Mouse (Mus musculus) telencephalon, adult 2 months (tissue): Measurements from ENCODE around the gene Acsbg1.
A peak's percentile ranks its signal among the peaks of the same experiment; 100 is the strongest.

ENCODE experiments used
- DNase-seq: peaks from one replicate; pipeline ENCODE4 v3.0.0-alpha.2; 2011; ENCODE audit warnings: low read depth, low spot score

Acsbg1 gene

DNA sequence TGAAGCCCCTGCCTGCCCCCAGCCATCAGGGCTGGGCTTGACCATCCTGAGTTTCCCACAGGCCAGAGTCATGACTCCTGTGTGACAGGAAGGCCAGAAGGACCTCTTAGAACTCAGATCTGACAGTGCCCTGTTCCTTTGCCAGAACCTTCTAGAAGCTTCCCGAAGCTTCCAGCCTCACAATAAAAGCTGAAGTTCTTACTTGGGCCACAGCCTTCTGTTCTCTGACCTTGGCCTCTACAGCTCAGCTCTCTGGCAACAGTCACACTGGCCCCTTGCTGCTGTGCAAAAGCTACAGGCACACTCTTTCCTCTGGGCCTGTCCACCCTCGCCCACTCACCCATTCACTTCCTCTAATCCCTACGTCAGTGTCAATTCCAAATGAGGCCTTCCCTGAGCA, 10.3 kb upstream of the Acsbg1 start:
- DNase-seq, result no peak

DNA sequence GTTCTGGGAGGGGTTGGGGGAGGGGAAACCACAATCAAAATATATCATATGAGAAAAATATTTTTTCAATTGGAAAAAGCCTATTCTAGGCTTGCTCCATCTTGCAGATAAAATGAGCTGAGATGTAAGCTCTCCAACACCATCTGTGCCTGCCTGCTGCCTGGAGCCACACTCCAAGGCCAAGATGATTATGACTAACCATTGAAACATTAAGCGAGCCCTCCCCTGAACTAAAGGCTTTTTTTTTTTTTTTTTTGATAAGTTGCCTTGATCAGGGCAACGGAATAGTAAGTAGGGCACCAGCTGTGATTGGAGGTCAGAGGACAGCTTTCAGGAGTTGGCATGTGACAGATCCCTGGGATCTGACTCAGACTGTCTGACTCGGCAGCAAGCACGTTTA, 6.8 kb upstream of the Acsbg1 start:
- DNase-seq, result peak; percentile 64

DNA sequence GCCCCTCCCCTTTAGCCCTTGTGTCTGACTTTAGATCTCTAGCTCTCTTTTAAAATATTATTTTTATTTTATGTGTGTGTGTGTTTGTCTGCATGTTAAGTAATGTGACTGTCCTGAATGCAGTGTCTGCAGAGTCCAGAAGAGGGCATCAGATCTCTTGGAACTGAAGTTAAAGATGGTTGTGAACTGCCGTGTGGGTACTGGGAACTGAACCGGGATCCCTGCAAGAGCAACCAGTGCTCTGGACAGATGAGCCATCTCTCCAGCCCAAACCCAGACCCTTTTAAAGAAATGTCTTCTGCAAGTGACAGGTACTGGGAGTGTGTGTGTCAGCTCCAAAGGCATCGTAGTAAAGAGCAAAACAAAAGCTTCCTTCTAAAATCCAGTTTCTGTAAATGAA, 4.4 kb upstream of the Acsbg1 start:
- DNase-seq, result no peak

DNA sequence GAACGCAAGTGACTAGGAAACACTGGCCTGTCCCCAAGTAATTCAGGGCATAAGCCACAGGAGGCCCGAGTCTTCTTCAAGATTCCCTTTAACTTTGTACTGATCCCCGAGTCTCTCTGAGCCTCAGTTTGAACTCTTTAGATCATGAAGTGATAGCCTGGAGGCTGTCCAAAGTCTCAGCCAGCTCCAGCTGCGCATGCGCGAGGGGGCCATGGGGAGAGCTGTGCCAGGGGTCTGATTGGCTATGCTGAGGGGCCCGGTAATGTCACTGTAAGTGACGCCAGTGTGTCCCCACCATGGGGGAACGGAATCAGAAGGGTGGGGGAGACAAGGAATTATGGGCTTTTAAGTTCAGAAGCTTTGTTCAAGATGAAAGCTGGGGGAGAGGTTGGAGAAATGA, 2.7 kb upstream of the Acsbg1 start:
- DNase-seq, result no peak

DNA sequence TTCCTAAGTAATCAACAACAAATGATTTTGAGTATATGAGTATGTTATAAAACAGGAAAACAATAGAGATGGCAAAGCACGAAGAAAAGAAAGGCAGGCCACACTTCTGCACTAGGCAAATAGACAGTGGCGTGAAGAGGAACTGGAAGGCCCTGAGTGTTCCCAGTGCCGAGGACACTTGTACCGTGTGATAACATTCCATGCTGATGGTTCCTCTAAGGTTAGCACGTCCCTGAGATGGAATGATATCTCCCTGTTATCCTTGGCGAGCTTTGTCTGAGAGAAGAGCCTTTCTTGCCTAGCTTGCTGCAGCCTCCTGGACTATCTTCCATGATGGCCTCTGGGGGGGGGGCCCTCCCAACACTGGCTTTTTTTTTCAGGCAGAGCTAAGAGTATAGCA, 2.9 kb downstream of the Acsbg1 start:
- no peak for DNase-seq

DNA sequence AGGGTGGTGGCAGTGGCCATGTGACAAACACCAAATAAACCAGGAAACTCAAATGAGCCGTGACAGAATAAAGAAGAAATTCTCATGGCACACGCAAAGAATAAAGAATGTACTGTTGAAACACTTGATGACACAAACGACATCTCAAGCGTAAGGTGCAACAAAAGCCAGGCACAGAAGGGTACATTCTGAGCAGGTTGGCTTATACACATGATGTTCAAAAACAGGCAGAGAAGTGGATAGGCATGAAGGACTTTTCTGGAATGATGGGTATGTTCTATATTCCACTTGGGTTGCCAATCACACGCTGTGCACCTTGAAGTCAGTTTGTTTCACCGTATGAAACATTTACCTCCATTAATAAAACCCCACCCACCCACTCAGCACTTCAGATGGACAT, 5.3 kb downstream of the Acsbg1 start:
- no peak for DNase-seq

DNA sequence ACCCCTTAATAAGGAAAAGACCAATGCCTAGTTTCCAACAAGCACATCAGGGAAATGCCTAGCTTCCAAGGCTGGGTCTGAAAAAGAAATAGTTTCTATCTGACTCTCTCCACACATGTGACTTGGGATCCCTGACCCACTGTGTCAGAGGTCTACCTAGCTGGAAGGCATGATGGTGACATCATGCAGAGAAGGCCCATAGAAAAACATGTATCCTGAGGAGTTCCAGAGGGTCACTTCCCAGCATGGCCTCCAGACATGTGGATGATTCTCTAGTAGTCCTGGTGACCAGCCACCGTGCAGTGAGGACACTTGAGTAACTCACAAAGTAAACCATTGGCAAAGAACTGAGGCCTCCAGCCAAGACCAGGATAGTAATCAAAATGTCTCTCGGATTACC, 5.8 kb downstream of the Acsbg1 start:
- DNase-seq, result no peak

DNA sequence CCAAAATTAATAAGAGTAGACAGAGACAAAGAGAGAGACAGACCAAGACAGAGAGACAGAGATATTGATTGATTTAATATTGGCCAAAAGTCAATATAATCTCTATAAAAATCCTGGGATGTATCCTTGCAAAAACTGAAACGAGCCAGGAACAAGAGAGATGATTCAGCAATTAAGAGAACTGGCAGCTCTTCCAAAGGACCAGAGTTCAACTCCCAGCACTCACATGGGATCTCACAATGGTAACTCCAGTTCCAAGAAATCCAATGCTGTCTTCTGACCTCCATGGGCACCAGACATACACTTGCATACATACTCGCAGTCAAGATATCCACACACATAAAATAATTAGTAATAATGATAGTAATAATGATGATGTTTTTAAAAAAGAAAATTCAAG, 8.9 kb downstream of the Acsbg1 start:
- no peak for DNase-seq

DNA sequence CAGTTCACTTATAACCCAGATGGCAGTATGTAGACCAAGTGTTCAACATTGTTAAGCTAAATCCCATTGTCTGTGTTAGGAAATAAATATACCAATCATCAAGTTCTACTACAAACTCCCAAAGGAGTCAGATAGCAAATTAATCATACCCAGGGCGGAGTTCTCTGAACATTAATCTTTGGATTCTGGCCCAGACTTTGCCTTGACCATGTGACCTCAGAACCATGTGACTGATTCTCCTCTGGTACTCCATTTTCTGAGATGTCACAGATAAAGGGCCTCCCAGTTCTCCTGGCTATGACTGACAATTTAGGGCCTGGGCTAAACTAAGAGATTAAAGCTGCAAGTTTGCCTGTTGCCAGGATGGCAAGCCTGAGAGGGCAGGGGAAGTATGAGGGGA, 12.3 kb downstream of the Acsbg1 start:
- no peak for DNase-seq

DNA sequence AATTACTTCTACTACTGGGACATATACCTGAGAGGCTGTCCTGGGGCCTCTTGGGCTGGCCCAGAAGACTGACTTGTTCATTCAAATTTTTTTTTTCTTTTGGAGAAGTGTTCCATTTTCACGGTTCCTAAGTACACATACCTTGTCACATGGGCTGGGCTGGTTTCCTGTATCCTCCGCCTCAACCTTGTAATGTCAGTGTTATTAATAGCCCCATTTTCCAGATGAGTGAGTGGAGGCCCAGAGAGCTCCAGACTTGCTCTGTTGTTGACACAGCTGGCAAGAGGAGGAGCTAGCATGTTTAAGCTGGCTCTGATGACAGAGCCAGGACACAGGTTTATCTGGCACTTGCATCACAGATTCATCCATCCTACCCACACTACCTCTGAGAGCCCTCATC, 14.2 kb downstream of the Acsbg1 start:
- DNase-seq, result no peak

DNA sequence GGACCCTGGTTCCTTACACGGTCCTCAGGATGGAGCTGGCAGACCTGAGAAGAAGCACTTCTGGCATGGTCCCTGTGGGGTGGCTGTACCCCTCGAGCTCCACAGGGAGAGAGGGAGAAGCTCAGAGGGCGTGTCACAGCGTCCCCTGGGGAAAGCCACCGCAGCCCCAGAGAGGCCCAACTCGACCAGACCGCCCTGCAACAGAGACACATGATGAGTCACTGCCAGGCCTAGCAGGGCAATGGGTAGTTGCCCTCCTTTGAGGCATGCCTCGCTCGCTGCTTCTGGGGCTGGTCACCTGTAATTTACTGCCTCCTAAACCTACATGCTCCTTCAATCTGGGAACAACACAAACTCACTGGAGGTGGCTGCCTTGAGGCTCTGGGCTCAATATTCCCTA, 15.4 kb downstream of the Acsbg1 start:
- DNase-seq, result no peak

DNA sequence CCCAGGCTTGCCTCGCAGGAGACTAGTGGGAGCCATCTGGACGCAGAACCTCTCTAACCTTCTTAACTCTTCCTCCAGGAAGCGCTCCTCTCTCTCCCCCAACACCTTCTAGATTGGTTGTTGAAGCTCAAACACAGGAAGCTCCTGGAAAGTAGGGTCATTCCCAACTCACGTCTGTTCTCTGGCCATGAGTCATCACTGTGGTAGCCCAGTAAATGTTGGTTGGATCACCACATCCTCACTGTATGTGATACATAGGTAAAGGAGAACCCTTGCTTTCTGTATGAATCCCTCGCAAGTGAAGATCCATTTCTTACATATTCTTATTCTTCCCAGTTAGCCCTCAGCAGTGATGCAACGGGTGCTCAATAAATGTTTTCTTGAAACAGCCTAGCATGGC, 16.1 kb downstream of the Acsbg1 start:
- DNase-seq, result no peak

DNA sequence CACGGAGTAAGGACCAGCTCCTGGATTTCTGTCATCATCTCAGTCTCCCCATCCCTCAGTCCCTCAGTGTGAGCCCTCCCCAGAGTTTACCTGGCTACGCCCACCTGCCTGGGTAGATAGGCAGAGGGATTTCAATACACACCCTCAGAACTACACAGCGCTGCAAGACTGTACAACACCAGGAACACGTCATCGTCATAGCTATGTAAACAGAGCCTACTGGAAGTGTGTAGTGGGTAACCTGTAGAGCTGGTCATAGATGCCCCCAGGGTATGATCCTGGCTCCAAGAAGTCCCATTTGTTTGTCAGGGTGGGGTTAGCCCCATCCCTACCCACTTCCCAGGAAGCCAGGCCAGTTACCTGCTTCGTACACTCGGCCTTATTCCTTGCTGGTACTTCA, 18.5 kb downstream of the Acsbg1 start:
- DNase-seq, result no peak

DNA sequence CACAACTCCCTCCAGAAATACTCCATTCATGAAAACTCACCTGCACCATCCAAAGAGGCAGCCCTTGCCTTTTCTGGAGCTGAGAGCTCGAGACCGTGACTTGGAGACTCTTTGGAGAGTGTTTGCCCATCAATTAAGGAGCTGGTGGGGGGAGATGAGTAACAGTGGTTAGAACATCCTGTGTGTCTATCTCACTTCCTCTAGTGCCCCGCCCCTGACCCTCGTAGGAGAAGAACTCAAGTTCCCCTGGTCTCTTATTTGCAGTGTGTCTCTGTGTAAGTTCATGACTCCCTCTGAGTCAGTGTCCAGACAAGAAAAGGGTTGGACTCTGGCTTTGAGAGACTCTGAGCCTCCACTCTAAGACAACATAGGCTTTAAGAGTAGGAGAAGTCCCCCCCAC, 19.1 kb downstream of the Acsbg1 start:
- DNase-seq, result no peak

DNA sequence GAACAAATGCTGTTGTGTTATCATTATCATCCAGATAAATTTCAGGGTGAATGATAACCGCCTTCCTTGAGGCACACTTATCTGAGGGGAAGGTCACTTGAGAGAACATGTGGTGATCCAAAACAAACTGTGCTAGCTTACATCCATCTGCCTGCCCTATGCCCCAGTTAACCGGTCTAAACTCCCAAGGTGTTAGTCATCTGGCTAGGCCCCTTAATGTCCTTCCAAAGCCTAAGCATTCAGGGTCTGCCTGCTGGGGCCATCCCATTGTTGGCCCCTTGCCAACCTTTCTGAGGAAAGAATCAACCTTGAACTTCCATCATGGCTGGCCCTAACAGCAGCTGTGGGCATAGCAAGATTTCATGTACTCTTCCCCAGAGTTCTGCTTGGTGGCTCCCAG, 19.5 kb downstream of the Acsbg1 start:
- no peak for DNase-seq

DNA sequence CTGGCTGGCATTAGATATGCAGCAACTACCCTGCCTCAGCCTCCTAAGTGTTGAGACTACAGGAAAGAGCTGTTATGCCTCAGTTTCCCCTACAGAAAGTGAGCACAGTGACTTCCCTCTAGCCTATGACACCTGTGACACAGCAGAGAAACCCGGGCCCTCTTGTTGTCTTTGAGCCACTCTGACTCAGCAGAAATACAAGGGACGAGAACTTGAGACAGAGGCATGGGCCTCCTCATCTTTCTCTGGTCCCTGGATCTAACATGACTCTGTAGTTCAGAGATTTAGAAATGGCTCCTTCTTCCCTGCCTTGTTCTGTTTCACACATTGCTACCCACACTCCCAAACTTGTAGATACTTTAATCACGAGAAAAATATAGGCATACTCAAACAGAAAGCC, 20.1 kb downstream of the Acsbg1 start:
- no peak for DNase-seq

DNA sequence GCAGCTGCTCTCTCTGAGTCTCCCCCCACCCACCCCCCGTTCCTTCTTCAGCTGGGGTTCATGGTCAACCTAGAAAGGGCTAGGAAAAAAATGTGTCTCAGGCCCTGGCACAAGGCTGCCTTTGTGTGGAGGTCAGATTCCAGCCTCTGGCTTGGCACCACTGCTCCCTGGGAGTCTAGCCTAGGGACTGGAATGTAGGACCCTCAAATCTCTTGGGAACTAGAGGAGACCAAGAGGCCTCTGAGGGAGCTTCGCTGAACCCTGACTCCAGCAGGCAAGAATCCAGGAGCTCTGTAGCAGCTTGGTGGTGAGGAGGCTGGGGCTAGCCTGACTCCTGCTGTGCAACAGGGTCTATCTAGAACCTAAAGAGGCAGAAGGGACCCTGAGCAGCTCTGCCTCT, 22.5 kb downstream of the Acsbg1 start:
- DNase-seq, result no peak

DNA sequence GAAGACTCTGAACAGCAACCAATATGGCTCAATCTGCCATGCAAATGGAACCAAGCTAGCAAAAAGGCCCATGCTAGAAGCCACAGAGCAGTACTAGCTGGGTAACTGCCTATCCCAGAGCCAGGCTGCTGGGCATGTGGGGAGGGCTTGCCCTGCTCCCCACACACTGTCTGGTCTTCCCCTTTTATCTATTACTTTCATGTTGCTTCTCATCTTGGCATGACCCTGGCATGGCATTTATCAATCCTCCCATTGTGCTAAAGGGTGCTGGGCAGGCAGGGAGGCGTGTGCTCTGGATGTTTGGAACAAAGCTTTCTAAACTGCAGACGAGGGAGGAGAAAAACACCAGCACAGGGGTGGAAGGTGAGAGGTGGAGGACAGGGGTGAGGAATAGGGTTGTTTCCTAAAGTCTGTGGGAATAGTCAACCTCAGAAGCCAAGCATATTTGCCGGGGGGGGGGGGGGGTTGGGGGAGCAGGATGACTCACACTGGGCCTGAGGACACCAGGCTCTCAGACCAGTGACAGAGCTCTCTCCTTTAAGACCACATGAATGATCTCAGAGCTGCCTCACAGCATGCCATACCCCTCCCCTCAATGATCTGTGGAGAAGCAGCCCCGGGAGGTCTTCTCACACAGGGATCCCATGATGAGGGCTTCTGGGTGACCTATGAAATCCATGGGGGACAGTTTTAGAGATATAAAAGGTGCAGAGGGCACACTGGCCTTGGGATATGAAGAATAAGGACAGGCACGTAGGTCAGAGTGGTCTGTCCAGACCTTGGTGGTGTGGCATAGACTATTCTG, 24.0 kb downstream of the Acsbg1 start:
- no peak for DNase-seq

DNA sequence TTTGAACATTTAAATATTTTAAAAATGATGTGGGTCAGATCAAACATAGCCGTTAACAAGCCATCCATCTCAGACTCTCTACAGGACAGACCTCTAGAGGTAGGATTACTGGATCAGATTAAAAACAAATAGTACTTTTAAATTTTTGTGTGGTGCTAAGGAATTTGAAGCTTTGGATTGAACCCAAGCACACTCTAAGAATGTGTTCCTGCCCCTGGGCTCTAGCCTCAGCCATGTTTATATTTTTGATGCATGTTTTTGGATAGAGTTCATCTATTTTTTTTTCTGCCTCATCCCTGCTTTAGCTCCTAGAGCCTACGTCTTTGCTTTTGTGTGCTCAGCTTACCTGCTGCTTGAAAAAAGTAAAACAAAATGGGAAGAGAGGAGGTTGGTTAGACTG, 28.3 kb downstream of the Acsbg1 start:
- no peak for DNase-seq

DNA sequence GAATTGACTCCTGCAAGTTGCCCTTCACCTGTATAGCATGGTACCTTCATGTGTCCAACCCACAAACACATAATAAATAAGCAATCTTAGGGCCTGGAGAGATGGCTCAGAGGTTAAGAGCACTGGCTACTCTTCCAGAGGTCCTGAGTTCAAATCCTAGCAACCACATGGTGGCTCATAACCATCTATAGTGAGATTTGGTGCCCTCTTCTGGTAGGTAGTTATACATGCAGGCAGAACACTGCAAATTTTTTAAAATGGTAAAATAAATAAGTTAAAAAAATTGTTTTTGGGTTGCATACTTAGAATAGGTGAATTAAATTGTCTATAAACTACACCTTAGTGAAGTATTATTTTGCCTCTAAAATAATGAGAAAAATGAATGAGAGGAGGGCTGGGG, 30.8 kb downstream of the Acsbg1 start:
- no peak for DNase-seq

DNA sequence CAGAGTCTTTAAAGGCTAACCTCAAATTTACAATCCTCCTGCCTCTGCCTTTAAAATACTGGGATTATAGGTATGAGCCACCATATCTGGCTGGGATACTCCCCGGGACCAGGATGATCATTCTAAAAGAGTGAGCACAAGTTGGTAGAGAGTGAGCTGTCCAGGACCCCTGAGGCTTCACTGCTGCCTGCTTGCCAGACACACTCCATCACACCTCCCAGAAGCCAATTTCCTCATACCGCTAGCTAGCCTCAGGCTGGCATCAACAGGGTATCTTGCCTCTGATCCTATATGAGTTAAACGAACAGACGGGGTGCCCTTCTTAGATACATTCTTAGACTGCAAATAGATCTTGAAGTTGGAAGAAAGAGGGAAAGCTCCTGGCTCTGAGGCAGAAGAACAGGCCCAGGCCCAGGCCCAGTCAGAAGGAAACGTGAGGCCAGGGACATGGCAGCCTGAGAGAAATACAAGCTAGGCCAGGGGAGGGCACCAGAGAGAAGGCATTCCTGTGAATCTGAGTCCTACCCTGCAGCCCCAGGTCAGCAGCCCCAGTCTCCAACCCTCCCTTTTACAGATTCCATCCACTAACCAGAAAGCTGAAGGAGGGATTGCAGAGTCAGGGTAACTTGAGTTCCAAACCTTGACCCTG, 31.9 kb downstream of the Acsbg1 start:
- no peak for DNase-seq

DNA sequence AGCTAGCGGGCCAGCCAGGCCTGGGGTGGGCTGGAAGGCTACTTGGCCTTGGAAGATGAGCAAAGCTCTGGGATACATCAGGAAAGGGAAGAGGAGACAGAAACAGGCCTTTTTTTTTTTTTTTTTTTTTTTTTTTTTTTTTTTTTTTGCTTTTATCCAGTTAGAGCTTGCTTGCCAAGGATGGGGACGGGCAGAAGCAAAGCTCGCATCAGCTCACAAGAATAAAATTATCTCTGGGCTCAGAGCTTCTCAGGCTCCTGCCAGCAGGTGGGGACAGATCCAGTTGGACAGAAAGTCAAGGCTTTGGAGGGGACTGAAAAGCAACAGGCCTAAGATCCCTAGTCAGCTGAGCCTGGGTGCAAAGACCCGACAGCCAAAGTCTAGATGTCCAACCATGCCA, 32.9 kb downstream of the Acsbg1 start:
- peak; percentile 12 for DNase-seq

DNA sequence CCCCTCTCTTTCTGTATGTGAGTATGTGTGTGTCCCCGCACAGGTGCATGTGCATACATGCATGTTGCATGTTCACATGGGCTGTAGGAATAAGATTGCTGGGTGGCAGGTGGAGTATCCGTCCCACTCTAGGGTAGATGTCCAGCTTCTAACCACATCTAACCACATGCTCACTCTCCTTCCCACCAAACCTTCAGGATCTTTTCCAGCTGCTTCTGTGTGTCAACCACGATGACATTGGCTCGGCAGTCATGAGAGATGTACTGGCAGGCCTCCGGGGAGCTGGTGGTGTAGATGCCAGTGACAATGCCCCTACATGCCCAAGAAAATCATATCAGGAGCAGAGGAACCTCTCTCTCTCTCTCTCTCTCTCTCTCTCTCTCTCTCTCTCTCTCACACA, 34.4 kb downstream of the Acsbg1 start:
- DNase-seq, result no peak
